In genomic region chr12:31268315-31268714, GRCm38 (mm10) we compare ENCODE assay signal across 16 mouse cellular contexts. TPM values are rescaled to one million over a fixed set of nuclear protein-coding genes. Genes with fewer than 3 reads are reported as not detected.
DNase-seq lines count a peak whose midpoint lies in the region; ATAC-seq and TF ChIP-seq lines count a peak whose summit lies in the region.
"Had no signal": no experiment of that assay in that cellular context is flagged by ENCODE, and none has a peak within 500 bp of the region (broad histone marks: within the 10 kb centered on the region; RNA-seq: fewer than 3 reads in every experiment).

No protein-coding gene starts in this region.

- no peak for TF ChIP-seq CTCF in cerebellum, adult 2 months (IDR thresholded peaks at IDR 0.05; ENCODE audit: borderline replicate concordance, insufficient read depth, low read depth, low read length)

- ATAC-seq in heart, embryonic 14.5 days (ENCODE audit: insufficient number of reproducible peaks, insufficient read depth, low FRiP score, low read depth): no peak
- no peak for ATAC-seq in lung, embryonic 16.5 days (ENCODE audit: low read depth)
- ATAC-seq in heart, embryonic 16.5 days (replicated peaks; ENCODE audit: extremely low read depth, insufficient read depth, low FRiP score): no peak
- no peak for ATAC-seq in neural tube, embryonic 15.5 days (ENCODE audit: low FRiP score)

- WGBS in heart, embryonic 14.5 days: 61% methylated on average over 3 of the region's 3 CpGs
- 52% methylated on average over 3 of the region's 3 CpGs for WGBS in lung, embryonic 16.5 days
- 51% methylated on average over 3 of the region's 3 CpGs for WGBS in heart, embryonic 16.5 days
- WGBS in neural tube, embryonic 15.5 days: 89% methylated on average over 3 of the region's 3 CpGs
- WGBS in cerebellum, adult 2 months: 78% methylated on average over 3 of the region's 3 CpGs

- peak overlapping the region; percentile 56 for H3K9ac ChIP-seq in heart, embryonic 14.5 days (ENCODE audit: low read length)
- 0 out of 2 replicates have a peak overlapping the region, but pooled peaks have one; percentile 7 for H3K9ac ChIP-seq in lung, embryonic 16.5 days (ENCODE audit: low read length)
- H3K9ac ChIP-seq in heart, embryonic 16.5 days (ENCODE audit: low read length): peak overlapping the region; percentile 85
- H3K9ac ChIP-seq in neural tube, embryonic 15.5 days (replicated peaks): no peak overlapping the region
- H3K9ac ChIP-seq: hindbrain, embryonic 15.5 days had no signal

- H3K36me3 ChIP-seq in heart, embryonic 14.5 days (ENCODE audit: control insufficient read depth, insufficient read depth, low read length): peaks cover 64% of the 10 kb centered on the region
- H3K36me3 ChIP-seq in lung, embryonic 16.5 days (ENCODE audit: control insufficient read depth, insufficient read depth, low read length): peaks cover 12% of the 10 kb centered on the region
- H3K36me3 ChIP-seq in heart, embryonic 16.5 days (ENCODE audit: control insufficient read depth, insufficient read depth): peaks cover 26% of the 10 kb centered on the region
- H3K36me3 ChIP-seq in neural tube, embryonic 15.5 days: no peaks in the 10 kb centered on the region
- H3K36me3 ChIP-seq: hindbrain, embryonic 15.5 days had no signal

- H3K4me2 ChIP-seq in heart, embryonic 14.5 days (ENCODE audit: low read length): peak overlapping the region; percentile 75
- peak overlapping the region; percentile 76 for H3K4me2 ChIP-seq in lung, embryonic 16.5 days (ENCODE audit: low read depth, low read length)
- peak overlapping the region; percentile 77 for H3K4me2 ChIP-seq in heart, embryonic 16.5 days (ENCODE audit: low read depth, low read length)
- peak overlapping the region; percentile 30; the same call in 1 of the 2 replicates for H3K4me2 ChIP-seq in neural tube, embryonic 15.5 days

- H3K27me3 ChIP-seq in heart, embryonic 14.5 days (ENCODE audit: control insufficient read depth, insufficient read depth, low read length): no peaks in the 10 kb centered on the region
- no peaks in the 10 kb centered on the region for H3K27me3 ChIP-seq in lung, embryonic 16.5 days (ENCODE audit: control insufficient read depth, insufficient read depth, low read depth, low read length)
- H3K27me3 ChIP-seq in heart, embryonic 16.5 days (ENCODE audit: control insufficient read depth, insufficient read depth, low read length): no peaks in the 10 kb centered on the region
- peaks cover 40% of the 10 kb centered on the region for H3K27me3 ChIP-seq in neural tube, embryonic 15.5 days (replicated peaks)
- H3K27me3 ChIP-seq in cerebellum, adult 2 months (ENCODE audit: control insufficient read depth, insufficient read depth, low read length): no peaks in the 10 kb centered on the region

- TF ChIP-seq POLR2A in cerebellum, adult 2 months (IDR thresholded peaks at IDR 0.05; ENCODE audit: borderline replicate concordance, insufficient read depth, low read length): no peak

- H3K4me3 ChIP-seq in heart, embryonic 14.5 days (ENCODE audit: control insufficient read depth in 1 of 2, insufficient read depth in 1 of 2, low read depth in 1 of 2, low read length in 2 of 2): peak overlapping the region; percentile 7 to 86; a peak in 3 of 4 replicates
- peak overlapping the region; percentile 5; the same call in 1 of the 2 replicates for H3K4me3 ChIP-seq in lung, embryonic 16.5 days (ENCODE audit: low read length)
- H3K4me3 ChIP-seq in heart, embryonic 16.5 days (ENCODE audit: low read length): peak overlapping the region; percentile 87
- H3K4me3 ChIP-seq in neural tube, embryonic 15.5 days (replicated peaks): no peak overlapping the region
- no peak overlapping the region for H3K4me3 ChIP-seq in cerebellum, adult 2 months (replicated peaks; ENCODE audit: insufficient read depth, low read depth, low read length)
- H3K4me3 ChIP-seq: hindbrain, embryonic 15.5 days had no signal

- no peak for DNase-seq in heart, postnatal 4 days
- DNase-seq in lung, postnatal 14 days: no peak
- no peak for DNase-seq in frontal cortex, postnatal 10 days (ENCODE audit: low spot score in 2 of 2)
- DNase-seq in cerebellum, adult 2 months: no peak
- DNase-seq: adrenal gland, postnatal 36 days; cerebellum, adult 18-20 months; retina, postnatal 1 day had no signal

- peak overlapping the region; percentile 31 to 96; a peak in 3 of 4 replicates for H3K27ac ChIP-seq in heart, embryonic 14.5 days (replicated peaks in 1 of 2; ENCODE audit: control insufficient read depth in 1 of 2, insufficient read depth in 1 of 2, low read depth in 2 of 2, low read length in 2 of 2)
- peak overlapping the region; percentile 5; the same call in 1 of the 2 replicates for H3K27ac ChIP-seq in lung, embryonic 16.5 days (ENCODE audit: low read length)
- H3K27ac ChIP-seq in heart, embryonic 16.5 days (ENCODE audit: low read length): peak overlapping the region; percentile 37
- no peak overlapping the region for H3K27ac ChIP-seq in neural tube, embryonic 15.5 days (replicated peaks)
- no peak overlapping the region for H3K27ac ChIP-seq in cerebellum, adult 2 months (ENCODE audit: insufficient read depth, low read length)
- H3K27ac ChIP-seq: hindbrain, embryonic 15.5 days had no signal

- H3K9me3 ChIP-seq in heart, embryonic 14.5 days (ENCODE audit: control insufficient read depth, low read length): no peaks in the 10 kb centered on the region
- no peaks in the 10 kb centered on the region for H3K9me3 ChIP-seq in lung, embryonic 16.5 days (ENCODE audit: control insufficient read depth, low read length)
- no peaks in the 10 kb centered on the region for H3K9me3 ChIP-seq in heart, embryonic 16.5 days (replicated peaks; ENCODE audit: control insufficient read depth, low read length)
- no peaks in the 10 kb centered on the region for H3K9me3 ChIP-seq in neural tube, embryonic 15.5 days (replicated peaks)
- H3K9me3 ChIP-seq: hindbrain, embryonic 15.5 days had no signal

- peaks cover 44 to 67% of the 10 kb centered on the region in 2 experiments for H3K4me1 ChIP-seq in heart, embryonic 14.5 days (ENCODE audit: control insufficient read depth in 2 of 2, insufficient read depth in 2 of 2, low read length in 2 of 2)
- H3K4me1 ChIP-seq in lung, embryonic 16.5 days (replicated peaks; ENCODE audit: control insufficient read depth, insufficient read depth, low read length): peaks cover 55% of the 10 kb centered on the region
- peaks cover 63% of the 10 kb centered on the region for H3K4me1 ChIP-seq in heart, embryonic 16.5 days (ENCODE audit: control insufficient read depth, insufficient read depth, low read length)
- peaks cover 32% of the 10 kb centered on the region for H3K4me1 ChIP-seq in neural tube, embryonic 15.5 days
- H3K4me1 ChIP-seq in cerebellum, adult 2 months (ENCODE audit: control insufficient read depth, insufficient read depth, low read length): no peaks in the 10 kb centered on the region; the same call in 1 of the 2 replicates

RNA-seq across cellular contexts. Expression of gene Lamb1, which starts 3.3 kb away (rescaled TPM):
- 96.3 and 101 TPM in 2 replicates for polyA plus RNA-seq in heart, embryonic 14.5 days (2014; fragmentation: Nextera tagmentation; extraction: Ambion mirVana)
- total RNA-seq in heart, postnatal 4 days (2021): 100 to 1,000 TPM; 266 to 279 TPM
- polyA plus RNA-seq in lung, embryonic 16.5 days (2015; fragmentation: Nextera tagmentation; extraction: Ambion mirVana): 121 and 131 TPM in 2 replicates
- polyA plus RNA-seq in heart, embryonic 16.5 days (2015; fragmentation: Nextera tagmentation; extraction: Ambion mirVana): 92.1 and 113 TPM in 2 replicates
- 17.4 and 29.1 TPM in 2 replicates for polyA plus RNA-seq in neural tube, embryonic 15.5 days (2015; fragmentation: Nextera tagmentation; extraction: Ambion mirVana)
- polyA plus RNA-seq in cerebellum, adult 2 months (2012; rRNA removed): 10.6 and 13.2 TPM in 2 replicates

RNA-seq across cellular contexts. Expression of gene Gm6993, which starts 27.7 kb away (rescaled TPM):
- polyA plus RNA-seq in heart, embryonic 14.5 days (2014; fragmentation: Nextera tagmentation; extraction: Ambion mirVana): not detected in 2 replicates
- total RNA-seq in heart, postnatal 4 days (2021): not detected
- polyA plus RNA-seq in lung, embryonic 16.5 days (2015; fragmentation: Nextera tagmentation; extraction: Ambion mirVana): not detected in 2 replicates
- not detected in 2 replicates for polyA plus RNA-seq in heart, embryonic 16.5 days (2015; fragmentation: Nextera tagmentation; extraction: Ambion mirVana)
- not detected in 2 replicates for polyA plus RNA-seq in neural tube, embryonic 15.5 days (2015; fragmentation: Nextera tagmentation; extraction: Ambion mirVana)
- polyA plus RNA-seq in cerebellum, adult 2 months (2012; rRNA removed): not detected in 2 replicates
- total RNA-seq: adrenal gland, postnatal 36 days; layer of hippocampus, postnatal 10 days; liver, adult 2 months; megakaryocyte, adult 5-6 weeks had no signal
- polyA plus RNA-seq: hindbrain, embryonic 15.5 days; liver, adult 2 months; urinary bladder, adult 2 months had no signal

Comparison
In these comparisons a context has a peak if more than half of its experiments do, and no peak if none do; other contexts are left out.
1. H3K27ac ChIP-seq: peak in heart, embryonic 14.5 days (2 of 2), lung, embryonic 16.5 days (single experiment) and heart, embryonic 16.5 days (single experiment); none in neural tube, embryonic 15.5 days (single experiment) and cerebellum, adult 2 months (single experiment).
2. H3K4me3 ChIP-seq: peak in heart, embryonic 14.5 days (2 of 2), lung, embryonic 16.5 days (single experiment) and heart, embryonic 16.5 days (single experiment); none in neural tube, embryonic 15.5 days (single experiment) and cerebellum, adult 2 months (single experiment).
3. Peak in every context shown above with its lines, with median percentiles within 50 percentile points of each other: H3K4me2 ChIP-seq.